Mouse (Mus musculus) brain, embryonic 14.5 days (tissue): ENCODE measurements at regions not wholly inside any gene's neighbourhood (a gene's known extent, or its start where the extent isn't known, plus 50 kb on each side); places are given as distances from the start of the nearest gene placed in this dataset.

Experiments
- DNase-seq: peaks from one replicate; pipeline ENCODE4 v3.0.0-alpha.2; 2011; ENCODE audit warnings: low read depth
- CTCF ChIP-seq: fragments of 200-500 bp; IDR thresholded peaks from 2 replicates; pipeline ENCODE4 v1.5.1; 2012; ENCODE audit warnings: inconsistent platforms, mild to moderate bottlenecking, moderate library complexity, borderline replicate concordance; ENCODE audit not compliant: insufficient read depth, insufficient read length; ENCODE audit errors: extremely low read depth
- POLR2A ChIP-seq: fragments of 200-500 bp; IDR thresholded peaks from 2 replicates; pipeline ENCODE4 v1.6.1; 2012; ENCODE audit warnings: mild to moderate bottlenecking, inconsistent platforms, borderline replicate concordance; ENCODE audit not compliant: poor library complexity, insufficient read depth, insufficient read length, severe bottlenecking; ENCODE audit errors: extremely low read depth

DNA sequence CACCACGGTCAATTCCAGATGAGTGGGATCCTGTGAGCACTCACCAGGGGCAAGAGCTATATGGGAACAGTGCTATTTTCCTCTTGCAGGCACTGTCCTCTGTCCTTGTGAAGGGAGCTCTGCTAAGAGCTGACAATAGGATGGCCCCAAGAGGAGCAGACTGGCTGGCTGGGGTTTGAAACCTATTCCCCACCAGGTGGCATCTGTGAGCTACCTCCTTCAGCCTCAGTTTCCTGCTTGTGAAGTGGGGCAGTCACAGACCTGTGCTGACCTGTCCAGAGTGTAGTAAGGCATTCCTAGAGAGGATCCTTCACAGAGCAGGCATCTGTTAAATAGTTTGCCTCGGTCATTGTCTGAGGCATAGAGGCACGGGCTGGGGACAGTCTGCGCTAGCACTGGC lies 71.8 kb upstream of the Lrpap1 start:
- no peak for TF ChIP-seq POLR2A
- peak; percentile 57 for TF ChIP-seq CTCF
- no peak for DNase-seq

DNA sequence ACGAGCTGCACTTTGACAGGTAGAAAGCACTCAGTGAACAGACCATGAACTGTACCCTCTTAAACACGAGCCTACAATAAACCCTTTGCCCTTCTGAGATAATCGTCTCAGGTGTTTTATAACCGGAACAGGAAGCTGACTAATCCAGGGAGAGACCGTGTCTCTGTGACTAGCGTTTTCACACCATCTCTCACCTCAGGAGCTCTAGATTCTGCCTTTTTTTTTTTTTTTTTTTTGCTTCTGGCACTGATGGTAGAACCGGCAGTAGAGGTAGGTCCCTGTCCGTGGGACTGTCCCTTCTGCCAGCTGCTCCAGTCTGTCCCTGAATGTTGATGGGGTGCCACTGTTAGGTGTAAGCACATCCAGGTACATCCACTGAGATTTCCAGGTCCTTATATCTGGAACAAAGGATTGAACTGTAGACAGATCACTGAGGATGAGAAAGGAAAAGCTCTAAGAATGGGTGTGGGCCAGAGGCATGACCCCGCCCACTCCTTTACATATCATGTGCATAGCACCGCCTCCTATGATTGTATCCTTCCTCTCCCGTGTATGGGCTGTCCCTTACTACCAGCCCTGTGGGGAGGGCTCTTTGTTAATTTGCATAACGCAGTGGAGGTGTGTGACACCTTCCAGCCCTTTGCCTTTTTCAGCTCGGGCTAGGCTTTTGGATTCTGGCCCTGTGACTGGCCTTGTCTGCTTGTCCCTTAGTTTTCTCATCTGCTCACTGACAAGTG lies 70.7 kb upstream of the Lrpap1 start:
- DNase-seq, result no peak
- TF ChIP-seq POLR2A, result no peak

DNA sequence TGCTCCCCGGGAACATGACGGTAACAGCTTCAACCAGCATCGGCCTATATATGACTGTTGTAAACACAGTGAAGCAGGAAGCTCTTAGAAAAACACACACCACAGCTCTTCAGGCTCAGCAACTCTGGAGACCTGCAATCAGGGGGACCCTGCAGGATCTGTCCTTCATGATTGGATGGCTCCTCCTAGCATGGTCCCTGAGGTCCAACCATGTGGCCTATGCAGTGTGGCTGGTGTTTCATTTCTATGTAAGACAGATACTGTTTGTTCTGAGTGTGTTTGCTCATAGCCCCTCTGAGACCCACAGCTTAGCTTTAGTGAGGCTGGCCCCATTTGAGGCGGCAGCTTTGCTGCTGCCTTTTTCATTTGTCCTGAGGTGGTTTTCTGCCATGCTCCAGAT lies 68.8 kb upstream of the Lrpap1 start:
- TF ChIP-seq CTCF (no peak), POLR2A (no peak)
- no peak for DNase-seq

DNA sequence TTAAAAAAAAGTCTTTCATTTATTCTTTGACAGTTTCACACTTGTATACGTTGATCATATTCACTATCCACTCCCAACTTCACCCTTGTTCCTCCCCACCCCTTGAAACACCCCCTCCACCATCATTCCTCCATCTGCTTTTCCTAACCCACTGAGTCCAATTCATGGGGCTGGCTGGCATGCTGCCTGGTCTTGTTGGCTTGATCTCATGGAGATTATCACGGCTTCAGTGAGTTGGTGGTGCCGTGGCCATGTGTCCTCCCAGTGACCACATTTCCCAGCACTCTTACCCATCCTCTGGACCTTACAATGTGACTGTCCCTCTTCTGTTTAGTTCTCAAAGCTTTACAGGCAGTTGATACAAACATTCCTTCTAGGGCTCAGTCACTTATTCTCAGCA lies 65.8 kb upstream of the Lrpap1 start:
- DNase-seq, result peak; percentile 40

DNA sequence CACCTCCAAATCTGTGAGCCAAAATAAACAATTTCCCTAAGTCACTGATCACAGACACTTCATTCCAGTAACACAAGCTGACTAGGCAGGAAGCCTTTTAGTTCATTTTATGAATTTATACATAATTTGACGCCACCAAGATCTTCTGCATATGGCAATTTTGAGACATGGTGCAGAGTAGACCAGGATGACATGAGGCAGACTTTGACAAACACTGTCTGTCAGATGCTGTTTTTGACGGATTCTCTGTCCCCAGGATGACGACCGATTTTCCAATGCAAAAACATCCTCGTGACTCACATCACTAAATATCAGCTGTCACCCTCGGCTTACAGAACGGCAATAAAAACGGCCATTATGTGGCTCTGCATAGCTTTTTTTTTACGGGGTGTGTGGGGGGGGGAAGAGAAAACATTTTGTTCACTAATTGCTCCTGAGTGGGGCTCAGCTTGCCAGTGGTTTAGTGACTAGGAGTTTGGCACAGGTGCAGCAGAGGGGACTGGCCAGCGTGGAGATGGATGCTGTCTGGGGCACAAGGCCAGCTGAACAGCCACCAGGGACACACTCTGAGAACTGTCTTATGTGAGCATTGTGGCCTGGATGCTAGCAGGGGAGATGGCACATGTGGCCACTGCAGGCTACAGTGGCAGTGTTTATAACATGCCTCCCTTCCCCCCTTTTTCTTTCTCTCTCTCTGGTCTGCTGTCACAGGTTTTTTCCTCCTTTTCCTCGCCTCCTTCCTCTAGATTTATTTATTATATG lies 65.0 kb upstream of the Lrpap1 start:
- peak; percentile 70 for DNase-seq
- TF ChIP-seq CTCF (no peak), POLR2A (no peak)

More for the DNA sequence above, 65.8 kb upstream of the Lrpap1 start:
- no peak for TF ChIP-seq CTCF
- no peak for TF ChIP-seq POLR2A

DNA sequence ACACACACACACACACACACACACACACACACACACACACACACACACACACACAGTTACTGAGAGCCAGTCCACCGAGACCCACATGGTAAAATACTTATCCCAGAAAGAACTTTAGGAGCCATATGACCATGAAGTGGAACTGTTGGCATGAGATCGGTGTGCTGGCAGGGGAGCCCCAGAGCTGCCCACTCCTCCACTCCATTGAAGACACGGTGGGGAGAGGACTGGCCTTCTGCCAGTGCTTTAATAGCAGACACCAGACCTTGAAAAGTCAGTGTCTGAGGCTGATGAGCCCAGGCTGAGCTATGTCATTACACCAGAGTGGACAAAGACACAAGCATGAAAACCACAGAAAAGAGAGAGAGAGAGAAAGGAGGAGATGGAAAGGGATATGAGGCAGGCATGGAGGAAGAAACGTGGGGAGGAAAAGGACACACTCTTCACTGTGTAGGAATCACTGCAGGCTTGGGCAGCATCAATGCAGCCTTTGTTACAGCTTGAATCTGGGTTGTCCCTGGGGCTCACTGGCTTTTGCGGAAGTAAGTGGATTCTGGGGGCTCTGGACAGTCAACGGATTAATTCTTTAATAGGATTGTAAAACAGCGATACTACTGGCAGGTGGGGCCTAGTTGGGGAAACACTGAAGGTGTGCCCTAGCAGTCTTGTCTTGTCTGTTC lies 64.2 kb upstream of the Lrpap1 start:
- peak; percentile 51 for DNase-seq
- no peak for TF ChIP-seq POLR2A
- TF ChIP-seq CTCF, result no peak

DNA sequence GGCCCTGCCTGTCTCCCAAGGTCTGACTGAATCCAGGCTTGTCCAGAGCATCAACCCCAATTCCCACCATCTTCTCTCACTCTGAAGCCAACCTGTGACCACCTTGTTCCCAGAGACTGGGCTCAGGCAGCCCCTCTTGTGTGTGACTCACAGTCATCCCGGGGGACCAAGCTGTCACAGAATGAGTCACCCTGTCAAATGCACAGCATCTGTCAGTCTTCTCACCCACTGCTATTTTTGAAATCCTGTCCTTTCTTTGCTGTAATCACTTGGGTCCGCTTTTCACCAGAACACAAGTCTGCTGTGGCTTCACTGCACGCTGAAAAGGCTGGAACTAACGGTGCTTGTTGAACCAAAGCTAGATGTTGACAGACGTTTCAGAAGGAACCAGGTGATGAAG lies 63.3 kb upstream of the Lrpap1 start:
- TF ChIP-seq CTCF (no peak), POLR2A (no peak)
- no peak for DNase-seq

DNA sequence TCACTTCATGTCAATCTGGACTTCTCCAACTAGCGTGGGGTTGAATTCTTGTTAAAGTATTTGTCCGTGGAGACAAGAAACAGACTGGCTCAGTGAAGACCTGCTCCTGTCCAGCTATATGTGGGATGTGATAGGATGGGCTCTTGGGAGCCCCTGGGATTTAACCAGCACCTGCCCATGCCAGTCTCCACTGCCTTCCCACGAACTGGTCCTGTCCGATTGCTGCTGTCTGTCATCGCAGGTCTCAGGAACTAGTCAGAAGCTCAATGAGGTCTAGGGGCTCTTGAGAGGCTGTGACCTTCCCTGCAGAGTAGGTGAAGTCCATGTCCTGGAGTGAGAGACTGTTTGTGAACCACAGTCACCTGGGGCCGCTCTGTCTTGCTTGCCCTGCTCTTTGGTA lies 62.8 kb upstream of the Lrpap1 start:
- TF ChIP-seq POLR2A (no peak), CTCF (no peak)
- DNase-seq, result no peak

DNA sequence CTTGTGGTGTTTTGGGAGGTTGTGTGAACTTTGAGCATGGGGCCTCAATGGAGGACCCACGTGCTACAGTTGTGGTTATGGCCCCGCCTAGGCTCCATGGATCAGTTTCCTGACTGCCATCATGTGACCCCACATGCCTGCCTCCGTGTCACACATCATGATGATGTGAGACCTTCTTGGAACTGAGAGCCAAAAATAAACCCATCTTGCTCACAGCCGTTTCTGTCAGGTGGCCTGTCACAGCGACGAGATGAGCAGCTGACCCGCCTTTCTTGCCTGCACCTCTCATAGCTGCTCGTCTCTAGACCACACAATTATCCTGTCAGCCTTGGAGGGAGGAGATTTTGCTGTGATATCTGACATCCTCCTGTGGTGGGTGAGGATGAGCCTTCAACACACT lies 60.4 kb upstream of the Lrpap1 start:
- TF ChIP-seq POLR2A, result no peak
- TF ChIP-seq CTCF, result no peak
- DNase-seq, result no peak

DNA sequence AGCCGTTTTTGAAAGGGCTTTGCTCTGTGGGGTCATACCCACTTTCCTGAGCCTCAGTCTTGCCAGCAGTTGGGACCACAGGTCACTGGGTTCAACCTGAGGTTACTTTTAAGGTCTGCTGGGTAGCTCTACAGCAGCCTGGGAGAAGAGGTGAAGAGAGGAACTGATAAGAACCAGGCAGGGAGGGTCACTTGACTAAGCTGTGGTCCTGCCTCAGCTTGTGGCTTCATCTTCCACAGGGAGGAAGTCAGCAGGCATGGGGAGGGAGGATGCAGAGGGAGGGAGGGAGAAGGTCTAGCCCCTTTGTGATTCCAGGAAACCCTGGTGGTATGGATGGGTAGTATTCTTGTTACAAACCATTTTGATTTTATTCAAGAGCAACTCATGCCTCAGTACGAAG lies 59.9 kb upstream of the Lrpap1 start:
- DNase-seq, result no peak
- no peak for TF ChIP-seq POLR2A
- no peak for TF ChIP-seq CTCF

DNA sequence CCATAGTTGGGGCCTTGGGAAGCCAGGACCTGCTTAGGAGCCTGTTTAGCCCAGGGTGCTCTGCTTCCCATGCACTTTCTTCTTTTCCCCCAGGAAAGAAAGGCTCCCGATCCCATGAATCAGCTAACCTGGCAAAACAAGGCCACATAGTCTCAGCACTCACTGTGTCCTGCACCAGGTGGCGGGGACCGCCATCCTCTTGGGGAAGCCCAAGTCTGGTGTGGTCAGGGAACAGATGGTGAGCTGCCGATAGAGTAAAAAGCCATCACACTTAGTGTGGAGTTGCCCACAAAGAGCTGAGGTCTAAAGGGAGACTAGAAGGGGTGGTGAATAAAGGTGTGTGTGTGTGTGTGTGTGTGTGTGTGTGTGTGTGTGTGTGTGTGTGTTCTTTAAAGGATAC lies 57.0 kb upstream of the Lrpap1 start:
- DNase-seq, result no peak
- TF ChIP-seq CTCF, result no peak
- no peak for TF ChIP-seq POLR2A

DNA sequence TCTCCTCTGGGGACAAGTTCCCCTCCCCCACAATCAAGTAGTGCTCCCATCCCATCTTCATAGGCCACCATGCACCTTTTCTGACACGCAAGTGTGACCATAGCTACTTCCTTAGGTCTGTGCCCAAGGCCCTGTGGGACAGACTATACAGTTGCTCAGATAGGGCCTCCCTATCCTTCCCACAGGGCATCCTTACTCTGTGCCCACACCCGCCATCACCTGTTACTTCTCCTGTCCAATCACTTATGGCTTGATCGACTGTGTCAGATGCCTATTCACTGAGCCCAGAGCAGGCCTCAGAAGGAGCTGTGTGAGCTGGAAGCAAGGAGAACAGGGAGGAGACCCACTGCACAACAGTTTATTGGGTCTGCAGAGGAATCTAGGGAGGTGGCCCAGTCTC lies 56.6 kb upstream of the Lrpap1 start:
- TF ChIP-seq POLR2A, result no peak
- TF ChIP-seq CTCF, result no peak
- DNase-seq, result no peak
